Mouse (Mus musculus): Measurements from ENCODE around the gene Trim71. TPM values are rescaled to one million over a fixed set of nuclear protein-coding genes. Genes with fewer than 3 reads are reported as not detected.

Trim71 gene
- total RNA-seq (2021), result under 1 TPM; 0.72 to 0.84 TPM
- long read RNA-seq, experiment 1, result 0 reads
- long read RNA-seq, experiment 2, result 0 reads

DNA sequence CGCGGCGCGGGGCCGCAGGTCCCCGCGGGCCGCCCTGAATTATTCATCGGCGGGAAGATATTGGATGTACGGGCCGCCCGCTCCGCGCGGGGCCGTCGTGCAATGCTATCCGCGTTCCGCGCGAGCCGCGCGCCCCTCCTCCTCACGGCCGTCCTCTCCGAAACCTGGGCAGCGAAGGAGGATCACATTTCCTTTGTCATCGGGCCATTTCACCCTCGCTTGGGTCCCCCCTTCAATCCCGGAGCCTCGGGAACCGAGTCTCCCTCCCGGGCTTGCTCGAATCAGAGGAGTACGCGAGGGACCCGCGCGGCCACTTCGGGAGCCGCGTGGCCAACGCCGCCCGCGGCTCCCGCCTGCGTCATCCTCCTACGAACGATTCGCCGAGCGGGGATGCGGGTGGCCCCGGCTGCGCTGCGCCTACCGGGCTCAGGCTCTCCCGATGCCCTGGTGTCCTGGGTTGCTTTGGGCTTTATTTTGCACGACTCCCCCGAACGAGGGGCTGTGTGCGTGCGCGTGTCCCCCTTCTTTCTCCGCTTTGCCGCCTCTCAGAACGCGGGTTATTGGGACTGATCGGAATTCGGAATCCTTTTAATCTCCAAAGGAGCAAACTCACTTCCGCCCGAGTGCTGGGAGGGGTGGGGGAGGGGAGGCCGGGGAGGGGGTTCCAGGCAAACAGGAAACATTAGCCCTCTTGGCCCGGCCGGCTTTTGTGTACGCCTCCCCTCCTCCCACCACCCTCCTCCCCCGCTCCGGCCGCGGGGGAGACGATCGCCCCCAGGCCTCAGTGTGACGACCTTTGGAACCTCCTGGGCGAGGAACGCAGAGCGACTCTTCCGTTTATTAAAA is at the start of gene Trim71:
Gene Trim71, minus strand, starts transcription at position 609 of the 846 bp plus-strand sequence.
- H3K27ac ChIP-seq, result no peak within 1 kb of the TSS
- intact Hi-C loops (cut with DNase I), result no loop called here
- peak; percentile 29 to 38 for DNase-seq (ENCODE audit: extremely low spot score in 1 of 2, low spot score in 2 of 2)
- no peak for TF ChIP-seq CTCF (IDR thresholded peaks at IDR 0.05)
- peak within 1 kb of the TSS; percentile 47 for H3K4me3 ChIP-seq

DNA sequence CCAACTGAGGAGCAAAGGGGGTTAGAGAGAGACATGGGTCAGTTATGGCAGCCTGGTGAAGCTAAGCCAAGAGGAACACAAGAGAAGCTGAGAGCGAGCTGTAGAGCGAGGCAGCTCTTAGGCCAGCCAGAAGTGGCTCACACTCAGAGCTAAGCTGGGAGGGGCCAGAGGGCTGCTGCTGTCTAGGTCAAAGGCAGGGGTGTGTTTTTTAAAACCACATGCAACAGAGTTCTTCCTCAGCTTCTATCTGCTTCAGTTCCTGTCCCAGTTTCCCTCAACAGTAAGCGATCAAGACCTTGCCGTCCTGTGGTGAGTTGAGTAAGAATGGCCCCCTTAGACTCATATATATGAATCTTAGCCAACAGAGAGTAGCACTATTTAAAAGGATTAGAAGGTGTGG is 48.9 kb upstream of the Trim71 start:
- H3K27ac ChIP-seq, result no peak overlapping the region
- no peak for DNase-seq (ENCODE audit: extremely low spot score in 1 of 2, low spot score in 2 of 2)
- no peak for TF ChIP-seq CTCF (IDR thresholded peaks at IDR 0.05)
- intact Hi-C loops (cut with DNase I), result no loop called here
- H3K4me3 ChIP-seq, result no peak overlapping the region

DNA sequence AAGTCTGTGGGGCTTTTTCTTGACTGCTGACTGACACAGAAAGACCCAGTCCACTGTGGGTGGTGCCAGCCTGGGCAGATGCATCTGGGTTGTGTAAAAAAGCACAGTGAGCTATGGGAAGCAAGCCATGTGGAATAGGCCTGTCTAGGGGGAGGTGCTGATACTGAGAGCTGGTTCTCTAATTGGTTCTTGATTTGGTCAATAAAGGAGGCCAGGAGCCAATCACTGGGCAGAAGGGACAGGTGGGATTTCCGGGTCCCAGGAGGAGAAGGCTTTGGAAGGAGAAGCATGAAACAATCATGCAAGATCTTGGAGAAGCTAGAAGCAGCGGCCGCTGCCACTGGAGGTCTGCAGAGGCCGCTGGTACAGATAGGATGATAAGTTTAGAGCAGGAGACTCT is 48.4 kb upstream of the Trim71 start:
- no peak for DNase-seq (ENCODE audit: extremely low spot score in 1 of 2, low spot score in 2 of 2)

DNA sequence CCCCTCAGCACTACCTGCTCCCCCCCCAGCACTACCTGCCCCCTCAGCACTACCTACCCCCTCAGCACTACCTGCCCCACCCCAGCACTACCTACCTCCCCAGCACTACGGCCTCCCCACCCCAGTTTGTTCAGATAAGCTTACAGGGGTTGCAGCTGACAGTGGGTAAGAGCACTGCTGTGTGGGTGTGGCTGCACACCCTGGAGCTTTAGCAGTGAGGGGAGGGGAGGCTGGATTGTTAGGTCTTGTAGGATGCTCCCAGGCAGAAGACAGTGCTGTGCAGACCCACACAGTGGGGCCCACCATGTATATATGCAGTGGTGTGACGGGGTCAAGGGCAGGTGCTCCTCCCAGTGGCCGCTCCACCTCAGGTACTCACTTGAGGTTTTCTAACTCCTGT is 46.1 kb upstream of the Trim71 start:
- no peak for TF ChIP-seq CTCF (IDR thresholded peaks at IDR 0.05)
- Histone ChIP-seq H3K4me3 (no peak overlapping the region), H3K27ac (no peak overlapping the region)
- no peak for DNase-seq (ENCODE audit: extremely low spot score in 1 of 2, low spot score in 2 of 2)
- intact Hi-C loops (cut with DNase I), result no loop called here

More for the DNA sequence above, 48.4 kb upstream of the Trim71 start:
- Histone ChIP-seq H3K4me3 (no peak overlapping the region), H3K27ac (no peak overlapping the region)
- no peak for TF ChIP-seq CTCF (IDR thresholded peaks at IDR 0.05)
- intact Hi-C loops (cut with DNase I), result no loop called here

DNA sequence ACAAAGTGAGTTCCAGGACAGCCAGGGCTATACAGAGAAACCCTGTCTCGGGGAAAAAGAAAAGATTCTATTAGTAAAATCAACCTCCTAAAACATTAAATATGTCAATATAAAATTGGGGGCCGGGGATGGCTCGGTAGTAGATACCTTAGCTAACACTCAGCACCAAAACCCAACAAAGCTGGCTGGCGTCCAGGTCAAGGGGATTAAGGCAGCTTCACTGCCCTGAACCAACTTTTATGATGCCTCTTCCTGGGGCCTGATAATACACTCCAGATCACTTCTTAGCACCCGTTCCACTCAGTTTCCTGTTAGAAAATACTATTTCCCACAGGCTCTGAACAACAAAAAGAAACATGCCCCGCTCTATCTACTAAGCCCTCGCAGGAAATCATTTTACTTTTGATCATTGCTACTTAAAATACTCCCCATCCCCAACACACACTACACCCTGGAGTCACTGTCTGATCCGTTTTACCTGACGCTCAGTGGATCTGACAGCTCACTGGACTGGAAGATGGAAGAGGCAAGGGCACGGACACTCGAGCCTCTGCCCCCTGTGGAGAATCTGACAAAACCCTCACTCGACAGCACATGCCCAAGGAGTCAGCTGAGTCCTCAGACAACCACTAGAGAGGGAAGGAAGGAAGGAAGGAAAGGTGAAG is 39.8 kb upstream of the Trim71 start:
- no peak overlapping the region for H3K27ac ChIP-seq
- no peak for TF ChIP-seq CTCF (IDR thresholded peaks at IDR 0.05)
- intact Hi-C loops (cut with DNase I), result no loop called here
- DNase-seq (ENCODE audit: extremely low spot score in 1 of 2, low spot score in 2 of 2), result no peak
- H3K4me3 ChIP-seq, result no peak overlapping the region

DNA sequence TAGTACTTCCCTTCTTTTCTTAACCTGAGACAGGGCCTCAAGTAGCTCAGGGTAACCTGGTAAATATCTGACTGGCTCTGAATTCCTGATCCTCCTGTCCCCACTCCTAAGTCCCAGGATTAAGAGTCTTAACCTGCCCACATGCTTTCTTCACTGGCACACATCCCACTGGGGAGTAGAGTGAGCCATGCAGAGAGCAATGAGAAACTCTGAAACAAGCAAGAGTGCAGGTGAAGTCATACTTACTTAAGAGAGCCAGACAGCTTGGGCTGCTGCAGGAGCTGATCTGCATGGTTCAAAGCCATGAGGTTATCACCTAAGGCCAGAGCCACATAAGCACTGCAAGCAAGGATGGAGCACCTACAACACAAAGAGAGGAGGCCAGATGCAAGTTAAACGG is 36.9 kb upstream of the Trim71 start:
- TF ChIP-seq CTCF (IDR thresholded peaks at IDR 0.05), result no peak

DNA sequence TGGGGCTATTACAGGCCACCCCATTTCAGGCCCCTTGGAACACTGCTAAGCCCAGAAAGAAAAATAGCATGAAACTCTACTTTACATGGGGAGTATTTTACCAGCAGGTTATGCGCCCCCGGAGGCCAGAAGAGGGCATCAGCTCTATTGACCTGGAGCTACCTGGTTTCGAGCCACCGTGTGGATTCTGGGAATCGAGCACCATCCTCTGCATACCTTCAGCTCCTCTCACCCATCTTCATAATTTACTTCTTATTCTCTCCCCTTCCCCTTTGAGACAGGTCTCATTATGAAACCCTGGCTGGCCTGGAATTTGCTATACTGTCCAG is 20.8 kb upstream of the Trim71 start:
- TF ChIP-seq CTCF (IDR thresholded peaks at IDR 0.05), result peak; percentile 3
- intact Hi-C loops (cut with DNase I), result no loop called here
- DNase-seq (ENCODE audit: extremely low spot score in 1 of 2, low spot score in 2 of 2), result no peak
- Histone ChIP-seq H3K27ac (no peak overlapping the region), H3K4me3 (no peak overlapping the region)

More for the DNA sequence above, 36.9 kb upstream of the Trim71 start:
- no peak overlapping the region for H3K27ac ChIP-seq
- H3K4me3 ChIP-seq, result no peak overlapping the region
- DNase-seq (ENCODE audit: extremely low spot score in 1 of 2, low spot score in 2 of 2), result no peak
- intact Hi-C loops (cut with DNase I), result no loop called here

DNA sequence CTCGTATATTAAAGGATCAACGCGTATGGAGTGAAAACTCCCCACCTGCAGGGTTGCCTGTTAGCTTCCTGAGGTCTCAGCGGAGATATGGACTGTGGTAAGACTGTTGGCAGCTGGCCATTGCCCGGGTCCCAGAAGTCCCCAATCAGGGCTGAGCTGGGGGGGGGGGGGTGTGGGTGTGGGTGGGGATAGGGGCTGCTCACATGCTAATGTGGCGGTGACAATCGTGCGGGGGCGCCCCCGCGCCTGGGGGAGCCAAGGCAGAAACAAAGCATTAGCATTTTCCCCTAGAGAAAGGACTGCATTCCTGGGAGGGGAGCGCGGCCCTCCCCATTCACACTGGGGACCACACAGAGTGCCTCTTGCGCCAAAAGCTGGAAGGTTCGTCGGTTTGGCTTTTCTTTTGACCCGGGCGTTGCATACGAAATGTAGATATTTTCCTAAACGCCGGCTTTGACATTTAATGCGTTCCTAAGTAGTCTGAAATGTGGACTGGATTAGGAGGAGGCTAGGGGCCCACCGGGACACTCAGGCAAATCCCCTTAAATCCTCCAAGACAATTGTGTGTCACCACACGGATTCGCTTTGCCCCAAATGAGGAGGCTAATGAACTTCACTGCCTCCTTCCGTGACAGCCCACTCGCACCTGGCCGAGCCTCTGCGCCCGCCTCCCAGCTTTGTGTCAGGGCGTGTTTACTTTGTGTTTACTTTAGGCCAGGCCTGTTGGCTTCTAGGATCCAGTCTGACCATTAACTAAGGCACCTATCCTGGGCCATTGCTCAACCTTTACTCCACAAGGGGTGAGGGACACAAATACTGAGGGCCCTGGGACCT is 20.2 kb upstream of the Trim71 start:
- intact Hi-C loops (cut with DNase I), result loop anchor here (5.0 kb wide), 1 partner anchor 167 kb away; no protein-coding TSS in a partner anchor
- no peak for TF ChIP-seq CTCF (IDR thresholded peaks at IDR 0.05)
- H3K27ac ChIP-seq, result no peak overlapping the region
- H3K4me3 ChIP-seq, result peak overlapping the region; percentile 16; the same call in 1 of the 2 replicates
- no peak for DNase-seq (ENCODE audit: extremely low spot score in 1 of 2, low spot score in 2 of 2)

DNA sequence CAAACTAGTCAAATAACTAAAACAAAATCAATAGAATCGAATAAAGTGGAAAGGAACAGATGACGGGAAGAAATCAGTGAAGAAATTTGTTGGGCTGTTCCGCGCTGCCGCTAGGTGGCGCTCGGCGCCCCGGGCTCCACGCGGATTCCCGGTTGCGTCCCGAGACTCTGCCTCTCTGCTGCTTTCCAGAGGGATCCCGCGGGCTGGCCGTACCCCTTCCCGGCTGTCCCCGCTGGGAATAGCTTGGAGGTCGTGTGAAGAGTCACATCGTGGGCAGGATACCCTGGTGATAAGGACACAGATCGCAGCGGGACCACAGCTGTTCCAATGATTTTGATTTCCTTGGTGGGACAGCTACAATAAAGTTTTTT is 19.6 kb upstream of the Trim71 start:
- H3K27ac ChIP-seq, result no peak overlapping the region
- H3K4me3 ChIP-seq, result peak overlapping the region; percentile 16; the same call in 1 of the 2 replicates
- intact Hi-C loops (cut with DNase I), result loop anchor here (5.0 kb wide), 1 partner anchor 166 kb away; no protein-coding TSS in a partner anchor
- DNase-seq (ENCODE audit: extremely low spot score in 1 of 2, low spot score in 2 of 2), result peak; percentile 54 to 59
- TF ChIP-seq CTCF (IDR thresholded peaks at IDR 0.05), result peak; percentile 98

DNA sequence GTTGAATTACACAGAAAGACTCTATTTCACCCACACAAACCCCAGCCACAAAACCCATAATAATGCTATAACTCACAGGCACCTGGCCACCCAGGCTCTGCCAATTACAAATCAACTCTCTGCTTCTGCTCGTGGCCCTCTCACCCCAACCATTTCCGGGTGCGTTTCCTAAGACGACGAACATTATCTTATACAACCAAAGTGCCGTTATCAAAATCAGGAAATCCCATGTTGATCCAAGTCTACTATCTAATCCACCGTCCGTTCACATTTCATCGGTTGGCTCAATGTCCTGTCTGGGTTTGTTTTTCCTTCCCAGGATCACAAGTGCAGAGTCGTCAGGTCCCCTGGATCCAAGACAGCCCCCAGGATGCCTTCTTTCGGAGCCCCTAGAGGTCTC is 14.5 kb upstream of the Trim71 start:
- Histone ChIP-seq H3K27ac (no peak overlapping the region), H3K4me3 (no peak overlapping the region)
- intact Hi-C loops (cut with DNase I), result no loop called here
- no peak for TF ChIP-seq CTCF (IDR thresholded peaks at IDR 0.05)
- DNase-seq (ENCODE audit: extremely low spot score in 1 of 2, low spot score in 2 of 2), result no peak

DNA sequence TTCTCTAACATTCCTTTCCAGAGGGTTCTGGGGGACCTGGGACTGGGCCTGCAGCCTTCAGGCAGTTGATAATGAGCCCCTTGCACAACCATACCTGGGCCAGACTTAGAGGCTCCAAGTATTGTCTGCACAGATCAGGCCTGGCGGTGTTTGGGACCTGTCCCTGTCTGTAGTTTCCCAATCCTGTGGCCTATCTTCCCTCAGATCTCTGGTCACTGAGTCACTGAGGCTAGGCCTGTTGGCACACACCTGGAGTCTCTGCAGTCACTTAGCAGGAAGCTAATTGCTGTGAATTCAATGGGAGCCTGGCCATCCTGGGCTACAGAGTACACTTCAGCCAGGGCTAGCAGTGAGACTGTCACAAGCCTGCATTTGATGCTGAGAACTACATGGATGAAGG is 11.8 kb upstream of the Trim71 start:
- intact Hi-C loops (cut with DNase I), result no loop called here
- no peak for TF ChIP-seq CTCF (IDR thresholded peaks at IDR 0.05)

DNA sequence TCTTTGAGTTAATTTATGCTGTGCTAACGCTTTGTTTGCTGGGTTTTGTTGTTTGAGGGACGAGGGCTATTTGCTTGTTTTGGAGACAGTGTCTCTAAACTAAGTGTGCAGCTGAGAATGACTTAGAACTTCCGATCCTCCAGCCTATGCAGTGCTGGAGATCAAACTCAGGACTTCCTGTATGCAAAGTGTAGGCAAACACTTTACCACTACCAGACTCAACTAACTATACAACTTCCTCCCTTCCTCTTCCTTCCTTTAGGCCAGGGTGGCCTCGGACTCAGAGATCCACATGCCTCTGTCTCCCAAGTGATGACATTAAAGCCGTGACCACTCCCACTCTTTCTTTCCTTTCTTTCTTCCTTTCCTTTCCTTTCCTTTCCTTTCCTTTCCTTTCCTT is 9.4 kb upstream of the Trim71 start:
- no peak for DNase-seq (ENCODE audit: extremely low spot score in 1 of 2, low spot score in 2 of 2)
- no peak for TF ChIP-seq CTCF (IDR thresholded peaks at IDR 0.05)
- H3K27ac ChIP-seq, result no peak overlapping the region
- no peak overlapping the region for H3K4me3 ChIP-seq
- intact Hi-C loops (cut with DNase I), result no loop called here

More for the DNA sequence above, 11.8 kb upstream of the Trim71 start:
- Histone ChIP-seq H3K27ac (no peak overlapping the region), H3K4me3 (no peak overlapping the region)
- no peak for DNase-seq (ENCODE audit: extremely low spot score in 1 of 2, low spot score in 2 of 2)
